Mouse (Mus musculus): ENCODE results near the gene Gm48552. TPM values are rescaled to one million over a fixed set of nuclear protein-coding genes. Genes with fewer than 3 reads are reported as not detected.

Gm48552 gene
- polyA plus RNA-seq, 1 experiment from 2014 or later: 0.44 TPM

- WGBS (ENCODE audit: insufficient replicate concordance): 1% methylated on average over 27 of the region's 29 CpGs
- Histone ChIP-seq H3K27me3 (ENCODE audit: control insufficient read depth, insufficient read depth, low read depth, low read length) (peaks cover 10% of the 10 kb centered on the region), H3K9ac (ENCODE audit: low read depth, low read length) (peak overlapping the region; percentile 95), H3K9me3 (replicated peaks; ENCODE audit: control insufficient read depth, low read length) (no peaks in the 10 kb centered on the region), H3K27ac (ENCODE audit: low read length) (peak overlapping the region; percentile 91), H3K4me1 (ENCODE audit: control insufficient read depth, low read depth, low read length) (peaks cover 55% of the 10 kb centered on the region), H3K4me2 (ENCODE audit: low read depth, low read length) (peak overlapping the region; percentile 96), H3K36me3 (ENCODE audit: control insufficient read depth, insufficient read depth) (peaks cover 2% of the 10 kb centered on the region; the same call in 1 of the 2 replicates), H3K4me3 (ENCODE audit: low read depth, low read length) (peak overlapping the region; percentile 87)
- ATAC-seq (ENCODE audit: low read depth): no peak
These were observed 38.8 kb upstream of the Gm48552 start for GRCm38 (mm10) chr10:81349961-81350350.

GRCm38 (mm10) chr10:81350351-81351063, 38.3 kb upstream of the Gm48552 start, which contains the start of gene Hmg20b:
Gene Hmg20b (minus strand): TSS chr10:81350480.
- Histone ChIP-seq H3K27me3 (ENCODE audit: control insufficient read depth, insufficient read depth, low read depth, low read length) (peaks cover 5% of the 10 kb centered on the region), H3K4me1 (ENCODE audit: control insufficient read depth, low read depth, low read length) (peaks cover 58% of the 10 kb centered on the region), H3K4me2 (ENCODE audit: low read depth, low read length) (peak within 1 kb of the TSS; percentile 96), H3K4me3 (ENCODE audit: low read depth, low read length) (peak within 1 kb of the TSS; percentile 87), H3K36me3 (ENCODE audit: control insufficient read depth, insufficient read depth) (peaks cover 2% of the 10 kb centered on the region; the same call in 1 of the 2 replicates), H3K27ac (ENCODE audit: low read length) (peak within 1 kb of the TSS; percentile 91), H3K9me3 (replicated peaks; ENCODE audit: control insufficient read depth, low read length) (no peaks in the 10 kb centered on the region), H3K9ac (ENCODE audit: low read depth, low read length) (peak within 1 kb of the TSS; percentile 95)
- peak; percentile 93 for ATAC-seq (ENCODE audit: low read depth)
- WGBS (ENCODE audit: insufficient replicate concordance): under 1% methylated on average over 54 of the region's 54 CpGs

DNA sequence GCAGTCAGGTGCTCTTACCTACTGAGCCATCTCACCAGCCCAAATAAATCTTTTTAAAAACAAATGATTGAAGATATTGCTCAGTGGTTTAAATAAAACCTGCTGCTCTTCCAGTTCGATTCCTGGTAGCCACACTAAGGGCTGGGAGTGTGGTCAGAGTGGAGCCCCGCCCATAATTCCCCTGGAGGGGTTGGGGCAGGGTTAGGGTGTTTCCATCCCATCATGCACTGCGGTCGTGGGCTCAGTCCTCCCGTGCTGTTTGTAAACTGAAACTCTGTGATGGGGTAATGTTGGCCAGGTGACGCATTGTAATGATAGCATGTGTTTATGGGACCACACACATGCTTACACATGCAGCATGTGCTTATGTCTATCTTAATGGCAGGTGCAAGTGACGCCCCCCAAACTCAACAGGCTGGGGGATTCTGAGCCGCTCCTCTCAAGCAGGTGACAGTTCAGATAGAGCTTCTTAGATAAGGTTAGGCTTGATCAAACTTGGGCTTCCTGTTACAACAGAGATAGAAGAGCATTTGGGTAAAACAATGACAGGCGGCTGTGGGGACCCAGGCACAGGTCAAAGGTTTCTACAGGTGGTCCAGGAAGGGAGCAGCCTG, 37.0 kb upstream of the Gm48552 start:
- H3K9me3 ChIP-seq (replicated peaks; ENCODE audit: control insufficient read depth, low read length): no peaks in the 10 kb centered on the region
- peak overlapping the region; percentile 91 for H3K27ac ChIP-seq (ENCODE audit: low read length)
- peaks cover 2% of the 10 kb centered on the region; the same call in 1 of the 2 replicates for H3K36me3 ChIP-seq (ENCODE audit: control insufficient read depth, insufficient read depth)
- H3K4me3 ChIP-seq (ENCODE audit: low read depth, low read length): peak overlapping the region; percentile 55
- no peak for ATAC-seq (ENCODE audit: low read depth)
- H3K27me3 ChIP-seq (ENCODE audit: control insufficient read depth, insufficient read depth, low read depth, low read length): no peaks in the 10 kb centered on the region
- 5% methylated on average over 9 of the region's 9 CpGs for WGBS (ENCODE audit: insufficient replicate concordance)
- peak overlapping the region; percentile 65 for H3K9ac ChIP-seq (ENCODE audit: low read depth, low read length)
- H3K4me1 ChIP-seq (ENCODE audit: control insufficient read depth, low read depth, low read length): peaks cover 60% of the 10 kb centered on the region
- H3K4me2 ChIP-seq (ENCODE audit: low read depth, low read length): peak overlapping the region; percentile 78

DNA sequence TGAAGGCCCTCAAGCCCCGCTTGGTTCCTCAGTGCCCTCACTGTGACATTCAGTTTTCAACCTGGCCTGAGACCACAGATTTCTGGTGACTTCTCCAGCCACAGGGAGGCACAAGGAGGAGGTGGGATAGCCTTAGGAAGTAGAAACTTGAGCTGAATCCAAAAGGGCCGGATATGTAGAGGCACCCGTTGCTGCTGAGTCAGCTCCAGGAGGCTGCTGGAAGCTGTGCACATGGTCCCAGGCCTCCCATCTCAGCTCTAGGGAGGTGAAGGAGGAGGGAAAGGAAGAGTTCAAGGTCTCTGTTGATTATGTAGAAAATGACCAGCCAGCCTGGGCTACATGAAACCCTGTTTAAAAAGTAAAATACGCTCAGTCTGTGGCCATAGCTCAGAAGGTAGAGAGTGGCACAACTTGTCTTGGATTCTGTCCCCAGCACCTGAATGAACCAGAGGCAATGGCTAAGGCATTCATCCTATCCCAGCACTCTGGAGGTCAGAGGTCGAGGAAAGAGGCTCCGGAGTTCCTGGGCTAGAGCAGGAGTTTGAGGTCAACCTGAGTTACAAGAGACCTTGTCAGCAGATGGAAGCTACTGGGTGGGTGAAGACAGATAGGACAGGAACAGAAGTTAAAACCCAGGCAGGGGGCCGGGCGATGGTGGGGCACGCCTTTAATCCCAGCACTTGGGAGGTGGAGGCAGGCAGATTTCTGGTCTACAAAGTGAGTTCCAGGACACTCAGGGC, 33.9 kb upstream of the Gm48552 start:
- WGBS (ENCODE audit: insufficient replicate concordance): 64% methylated on average over 9 of the region's 9 CpGs
- H3K9me3 ChIP-seq (replicated peaks; ENCODE audit: control insufficient read depth, low read length): no peaks in the 10 kb centered on the region
- H3K4me1 ChIP-seq (ENCODE audit: control insufficient read depth, low read depth, low read length): peaks cover 56% of the 10 kb centered on the region

GRCm38 (mm10) chr10:81355533-81355932, 33.3 kb upstream of the Gm48552 start:
- ATAC-seq (ENCODE audit: low read depth): no peak
- Histone ChIP-seq H3K4me2 (ENCODE audit: low read depth, low read length) (no peak overlapping the region), H3K4me1 (ENCODE audit: control insufficient read depth, low read depth, low read length) (peaks cover 62% of the 10 kb centered on the region), H3K27me3 (ENCODE audit: control insufficient read depth, insufficient read depth, low read depth, low read length) (no peaks in the 10 kb centered on the region), H3K4me3 (ENCODE audit: low read depth, low read length) (no peak overlapping the region), H3K9me3 (replicated peaks; ENCODE audit: control insufficient read depth, low read length) (no peaks in the 10 kb centered on the region), H3K36me3 (ENCODE audit: control insufficient read depth, insufficient read depth) (no peaks in the 10 kb centered on the region; the same call in 1 of the 2 replicates), H3K27ac (ENCODE audit: low read length) (no peak overlapping the region), H3K9ac (ENCODE audit: low read depth, low read length) (no peak overlapping the region)
- WGBS (ENCODE audit: insufficient replicate concordance): 55% methylated on average over 4 of the region's 4 CpGs

More for the DNA sequence above, 33.9 kb upstream of the Gm48552 start:
- Histone ChIP-seq H3K27me3 (ENCODE audit: control insufficient read depth, insufficient read depth, low read depth, low read length) (no peaks in the 10 kb centered on the region), H3K4me3 (ENCODE audit: low read depth, low read length) (no peak overlapping the region), H3K4me2 (ENCODE audit: low read depth, low read length) (no peak overlapping the region), H3K27ac (ENCODE audit: low read length) (no peak overlapping the region), H3K36me3 (ENCODE audit: control insufficient read depth, insufficient read depth) (no peaks in the 10 kb centered on the region; the same call in 1 of the 2 replicates), H3K9ac (ENCODE audit: low read depth, low read length) (no peak overlapping the region)
- no peak for ATAC-seq (ENCODE audit: low read depth)

DNA sequence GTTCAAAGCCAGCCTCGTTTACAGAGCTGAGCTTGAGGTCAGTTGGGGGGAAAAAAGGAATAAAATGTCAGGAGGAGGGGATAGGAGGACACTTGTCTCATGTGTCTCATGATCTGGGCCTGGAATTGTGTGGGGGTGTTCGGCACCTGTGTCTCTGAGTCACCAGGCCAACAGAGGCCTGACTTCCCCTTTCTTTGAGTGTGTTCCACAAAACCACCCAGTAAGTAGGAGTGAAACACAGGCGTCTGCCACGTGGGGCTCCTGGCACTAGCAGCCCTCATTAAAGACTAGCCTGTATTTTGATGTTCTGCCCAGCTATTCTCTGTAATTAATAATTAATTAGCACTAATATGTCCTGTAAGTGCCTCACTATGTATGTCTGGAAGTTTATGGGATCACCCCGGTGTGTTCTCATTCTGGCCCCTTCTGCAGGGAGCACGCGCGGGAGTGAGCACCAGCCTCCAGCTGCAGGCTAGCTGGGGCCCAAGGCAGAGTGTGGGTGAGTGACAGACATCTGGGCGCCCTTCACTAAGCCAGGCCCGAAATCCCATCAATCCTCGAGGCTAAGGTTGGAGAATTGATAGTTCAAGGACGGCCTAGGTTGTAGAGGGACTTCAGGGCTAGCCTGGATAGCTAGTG, 32.3 kb upstream of the Gm48552 start:
- H3K9ac ChIP-seq (ENCODE audit: low read depth, low read length): peak overlapping the region; percentile 48
- H3K27ac ChIP-seq (ENCODE audit: low read length): peak overlapping the region; percentile 49
- peak overlapping the region; percentile 87 for H3K4me3 ChIP-seq (ENCODE audit: low read depth, low read length)
- 19% methylated on average over 12 of the region's 12 CpGs for WGBS (ENCODE audit: insufficient replicate concordance)
- peaks cover 64% of the 10 kb centered on the region for H3K4me1 ChIP-seq (ENCODE audit: control insufficient read depth, low read depth, low read length)
- peaks cover 5% of the 10 kb centered on the region; the same call in 1 of the 2 replicates for H3K36me3 ChIP-seq (ENCODE audit: control insufficient read depth, insufficient read depth)
- H3K9me3 ChIP-seq (replicated peaks; ENCODE audit: control insufficient read depth, low read length): no peaks in the 10 kb centered on the region
- no peaks in the 10 kb centered on the region for H3K27me3 ChIP-seq (ENCODE audit: control insufficient read depth, insufficient read depth, low read depth, low read length)
- peak overlapping the region; percentile 58 for H3K4me2 ChIP-seq (ENCODE audit: low read depth, low read length)
- no peak for ATAC-seq (ENCODE audit: low read depth)

GRCm38 (mm10) chr10:81356991-81357844, 31.6 kb upstream of the Gm48552 start, which contains the start of gene Mfsd12:
Gene Mfsd12 (plus strand): TSS chr10:81357491.
- H3K4me3 ChIP-seq (ENCODE audit: low read depth, low read length): peak within 1 kb of the TSS; percentile 87
- peak within 1 kb of the TSS; percentile 84 for H3K27ac ChIP-seq (ENCODE audit: low read length)
- 2% methylated on average over 79 of the region's 79 CpGs for whole genome bisulfite sequencing (ENCODE audit: insufficient replicate concordance)
- H3K4me2 ChIP-seq (ENCODE audit: low read depth, low read length): peak within 1 kb of the TSS; percentile 92
- H3K27me3 ChIP-seq (ENCODE audit: control insufficient read depth, insufficient read depth, low read depth, low read length): no peaks in the 10 kb centered on the region
- H3K9me3 ChIP-seq (replicated peaks; ENCODE audit: control insufficient read depth, low read length): no peaks in the 10 kb centered on the region
- peak within 1 kb of the TSS; percentile 97 for H3K9ac ChIP-seq (ENCODE audit: low read depth, low read length)
- ATAC-seq (ENCODE audit: low read depth): peak; percentile 89
- H3K36me3 ChIP-seq (ENCODE audit: control insufficient read depth, insufficient read depth): peaks cover 5% of the 10 kb centered on the region; the same call in 1 of the 2 replicates
- H3K4me1 ChIP-seq (ENCODE audit: control insufficient read depth, low read depth, low read length): peaks cover 64% of the 10 kb centered on the region

DNA sequence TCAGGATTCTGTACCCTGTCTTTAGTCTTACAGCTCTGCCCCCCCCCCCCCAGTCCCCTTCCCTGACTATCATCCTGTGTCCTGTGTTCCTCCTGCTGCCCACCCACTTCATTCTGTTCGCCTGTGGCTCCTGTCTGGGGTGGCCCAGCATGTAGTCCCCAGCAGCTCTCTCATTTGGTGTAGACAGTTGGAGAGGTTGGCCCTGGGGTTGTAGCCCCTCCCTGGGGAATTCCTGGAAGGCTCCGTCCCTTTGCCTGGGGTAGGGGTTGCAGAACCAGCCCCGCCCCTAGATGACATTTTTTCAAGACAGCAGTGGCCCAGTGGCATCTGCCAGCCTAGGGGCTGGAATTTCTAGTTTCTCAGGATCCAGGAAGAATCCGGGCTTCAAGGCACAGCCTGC, 30.6 kb upstream of the Gm48552 start:
- H3K4me3 ChIP-seq (ENCODE audit: low read depth, low read length): peak overlapping the region; percentile 87
- peak overlapping the region; percentile 84 for H3K27ac ChIP-seq (ENCODE audit: low read length)
- H3K9ac ChIP-seq (ENCODE audit: low read depth, low read length): peak overlapping the region; percentile 97
- no peaks in the 10 kb centered on the region for H3K27me3 ChIP-seq (ENCODE audit: control insufficient read depth, insufficient read depth, low read depth, low read length)
- H3K9me3 ChIP-seq (replicated peaks; ENCODE audit: control insufficient read depth, low read length): no peaks in the 10 kb centered on the region
- peaks cover 68% of the 10 kb centered on the region for H3K4me1 ChIP-seq (ENCODE audit: control insufficient read depth, low read depth, low read length)
- peaks cover 5% of the 10 kb centered on the region; the same call in 1 of the 2 replicates for H3K36me3 ChIP-seq (ENCODE audit: control insufficient read depth, insufficient read depth)
- 20% methylated on average over 4 of the region's 4 CpGs for WGBS (ENCODE audit: insufficient replicate concordance)
- peak overlapping the region; percentile 92 for H3K4me2 ChIP-seq (ENCODE audit: low read depth, low read length)
- no peak for ATAC-seq (ENCODE audit: low read depth)
